Mouse (Mus musculus): ENCODE results near the gene Slc22a16. TPM values are rescaled to one million over a fixed set of nuclear protein-coding genes. Genes with fewer than 3 reads are reported as not detected.

Slc22a16 gene
- not detected for polyA plus RNA-seq (2014; fragmentation: Illumina TruSeq; extraction: RNeasy Lipid Tissue Mini Kit (QIAGEN cat#74804); ENCODE audit: low read depth, low replicate concordance)

DNA sequence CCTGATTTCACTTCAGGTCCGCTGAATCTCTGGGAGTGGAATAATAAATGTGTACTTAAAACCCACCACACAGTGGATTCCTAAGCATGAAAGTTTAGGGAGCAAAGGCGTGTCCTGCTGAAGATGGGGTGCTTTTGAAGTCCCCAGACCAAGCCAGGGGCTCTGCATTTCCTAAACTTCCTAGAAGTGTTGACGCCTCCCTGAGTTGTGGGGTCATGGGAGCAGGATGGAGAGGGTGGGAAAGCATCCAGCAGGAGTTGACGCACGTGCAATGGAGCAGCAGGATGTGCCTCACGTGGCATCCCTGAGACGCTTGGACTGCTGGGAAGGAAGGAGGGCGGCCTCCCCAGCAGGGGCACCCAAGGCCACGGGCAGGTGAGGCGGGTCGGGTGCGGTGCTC is at the start of gene Slc22a16:
Slc22a16 (plus strand) TSS at position 301 of the 400 bp plus-strand sequence.

DNA sequence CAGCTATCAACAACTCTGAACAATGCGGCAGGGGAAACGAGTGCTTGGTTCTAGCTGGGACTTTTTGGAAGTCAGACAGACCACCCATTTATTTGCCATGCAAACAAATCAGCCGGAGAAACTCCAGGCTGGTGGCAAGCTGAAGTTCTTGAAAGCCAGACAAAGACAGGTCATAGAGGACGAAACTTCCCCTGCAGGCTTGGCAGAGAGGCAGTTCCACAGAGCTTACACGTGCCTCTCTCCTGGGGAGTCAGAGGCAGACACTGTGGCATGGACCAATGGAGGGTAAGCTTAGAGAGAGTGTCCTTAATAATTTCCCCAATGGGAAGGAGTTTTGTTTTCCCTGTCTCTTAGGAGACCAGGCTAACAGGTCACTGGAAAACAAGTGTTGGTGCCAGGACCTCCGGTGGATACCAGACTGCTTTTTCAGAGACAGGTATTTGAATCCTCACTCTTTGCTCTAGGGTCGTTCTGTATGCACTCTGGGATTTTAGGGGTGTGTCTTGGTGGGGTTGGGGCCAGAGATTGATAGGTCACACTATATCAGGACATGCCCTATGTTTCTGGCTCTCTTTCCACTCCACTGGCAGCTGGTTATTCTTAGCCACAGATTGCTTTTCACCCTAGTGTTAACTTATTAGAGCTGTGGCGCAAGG is 59.6 kb downstream of the Slc22a16 start, which contains the start of gene Ddo:
Ddo (plus strand) TSS at position 356 of the 656 bp plus-strand sequence.

Other genes with a start within 250 kb of the Slc22a16 start
- 29.6 TPM for gene Cdk19, start 230.8 kb upstream of the Slc22a16 start, polyA plus RNA-seq (2014; fragmentation: Illumina TruSeq; extraction: RNeasy Lipid Tissue Mini Kit (QIAGEN cat#74804); ENCODE audit: low read depth, low replicate concordance)
- gene Ddo, start 59.7 kb downstream of the Slc22a16 start, polyA plus RNA-seq (2014; fragmentation: Illumina TruSeq; extraction: RNeasy Lipid Tissue Mini Kit (QIAGEN cat#74804); ENCODE audit: low read depth, low replicate concordance), result 6.9 TPM
- not detected for gene Mettl24, start 112.9 kb downstream of the Slc22a16 start, polyA plus RNA-seq (2014; fragmentation: Illumina TruSeq; extraction: RNeasy Lipid Tissue Mini Kit (QIAGEN cat#74804); ENCODE audit: low read depth, low replicate concordance)

Data from adrenal gland, adult 10 weeks (tissue).